Mouse (Mus musculus) heart, adult 8-10 months (tissue): ENCODE measurements around the gene Adrb1. TPM values are rescaled to one million over a fixed set of nuclear protein-coding genes. Genes with fewer than 3 reads are reported as not detected.
A peak's percentile ranks its signal among the peaks of the same experiment; 100 is the strongest.

Experiments
- DNase-seq: peaks from one replicate; pipeline ENCODE4 v3.0.0; 2022; ENCODE audit warnings: low spot score
- total RNA-seq, 4 experiments: library from RNA; stranded (reverse); gene quantifications; 2 replicates each; pipeline ENCODE4 v1.2.4; 2022

The Adrb1 gene
- 10 to 100 TPM; 19.4 to 26.8 (median 22.2) TPM for total RNA-seq

GRCm38 (mm10) chr19:56721387-56722211 is at the start of gene Adrb1:
Adrb1 (plus strand) TSS chr19:56722199.
- DNase-seq: no peak

- DNase-seq: no peak
Measured at GRCm38 (mm10) chr19:56675690-56676089, 46.3 kb upstream of the Adrb1 start.

GRCm38 (mm10) chr19:56676506-56676905 is 45.5 kb upstream of the Adrb1 start:
- DNase-seq: peak; percentile 45

- DNase-seq: peak; percentile 39
Measured at GRCm38 (mm10) chr19:56677611-56678010, 44.4 kb upstream of the Adrb1 start.

GRCm38 (mm10) chr19:56678516-56678915 is 43.5 kb upstream of the Adrb1 start:
- no peak for DNase-seq

GRCm38 (mm10) chr19:56679213-56679965 is 42.6 kb upstream of the Adrb1 start:
- DNase-seq: no peak

- peak; percentile 60 for DNase-seq
Measured at GRCm38 (mm10) chr19:56679992-56680391, 42.0 kb upstream of the Adrb1 start.

- DNase-seq: no peak
Measured at GRCm38 (mm10) chr19:56682297-56682696, 39.7 kb upstream of the Adrb1 start.

GRCm38 (mm10) chr19:56682843-56683242 is 39.2 kb upstream of the Adrb1 start:
- DNase-seq: no peak

GRCm38 (mm10) chr19:56685515-56685914 is 36.5 kb upstream of the Adrb1 start:
- no peak for DNase-seq

- DNase-seq: no peak
Measured at GRCm38 (mm10) chr19:56686218-56686617, 35.8 kb upstream of the Adrb1 start.

GRCm38 (mm10) chr19:56687026-56687635 is 34.9 kb upstream of the Adrb1 start:
- DNase-seq: no peak

- DNase-seq: no peak
Measured at GRCm38 (mm10) chr19:56687676-56688075, 34.3 kb upstream of the Adrb1 start.

GRCm38 (mm10) chr19:56688661-56689335 is 33.2 kb upstream of the Adrb1 start:
- DNase-seq: no peak

- DNase-seq: no peak
Measured at GRCm38 (mm10) chr19:56689493-56689892, 32.5 kb upstream of the Adrb1 start.

GRCm38 (mm10) chr19:56691103-56691502 is 30.9 kb upstream of the Adrb1 start:
- no peak for DNase-seq

GRCm38 (mm10) chr19:56692451-56692850 is 29.5 kb upstream of the Adrb1 start:
- DNase-seq: no peak

GRCm38 (mm10) chr19:56697370-56698144 is 24.4 kb upstream of the Adrb1 start:
- DNase-seq: no peak

GRCm38 (mm10) chr19:56700848-56701247 is 21.2 kb upstream of the Adrb1 start:
- DNase-seq: peak; percentile 51

- no peak for DNase-seq
Measured at GRCm38 (mm10) chr19:56701404-56702033, 20.5 kb upstream of the Adrb1 start.

GRCm38 (mm10) chr19:56702039-56702438 is 20.0 kb upstream of the Adrb1 start:
- DNase-seq: no peak
